Mouse (Mus musculus) neural tube, embryonic 15.5 days (tissue): ENCODE results near the gene Urod. TPM values are rescaled to one million over a fixed set of nuclear protein-coding genes. Genes with fewer than 3 reads are reported as not detected.

Experiments
- ATAC-seq: fragments of 200-750 bp; cut with Nextera tagmentation; 2 replicates; pipeline ENCODE4 v1.8.0; 2017; ENCODE audit warnings: mild to moderate bottlenecking, moderate TSS enrichment, moderate library complexity; ENCODE audit not compliant: low FRiP score
- H3K27ac ChIP-seq: fragments of 300-500 bp; sonication (generic); replicated peaks from 2 replicates; pipeline ENCODE4 v1.5.1; 2015; ENCODE audit warnings: mild to moderate bottlenecking, inconsistent platforms
- H3K27me3 ChIP-seq: fragments of 300-500 bp; sonication (generic); replicated peaks from 2 replicates; pipeline ENCODE4 v1.6.1; 2015; ENCODE audit warnings: inconsistent platforms
- H3K36me3 ChIP-seq: fragments of 300-500 bp; sonication (generic); 2 replicates; pipeline ENCODE4 v1.6.1; 2015; ENCODE audit warnings: inconsistent platforms
- H3K4me1 ChIP-seq: fragments of 300-500 bp; sonication (generic); 2 replicates; pipeline ENCODE4 v1.6.1; 2015; ENCODE audit warnings: inconsistent platforms
- H3K4me2 ChIP-seq: fragments of 300-500 bp; sonication (generic); 2 replicates; pipeline ENCODE4 v1.6.1; 2015; ENCODE audit warnings: inconsistent platforms, mild to moderate bottlenecking, moderate library complexity
- H3K4me3 ChIP-seq: fragments of 300-500 bp; sonication (generic); replicated peaks from 2 replicates; pipeline ENCODE4 v1.5.1; 2015; ENCODE audit warnings: mild to moderate bottlenecking, inconsistent platforms
- H3K9ac ChIP-seq: fragments of 300-500 bp; sonication (generic); replicated peaks from 2 replicates; pipeline ENCODE4 v1.6.1; 2015; ENCODE audit warnings: mild to moderate bottlenecking, inconsistent platforms
- H3K9me3 ChIP-seq: fragments of 300-500 bp; sonication (generic); replicated peaks from 2 replicates; pipeline ENCODE4 v1.6.1; 2016; ENCODE audit warnings: inconsistent platforms
- WGBS: fragments of 180-500 bp; shearing (Covaris S2); methylation state at CpG from one replicate; pipeline ENCODE4 v1.1.7; 2015; ENCODE audit warnings: mixed read lengths; 5-methylcytosine and 5-hydroxymethylcytosine counted together
- polyA plus RNA-seq: library from polyadenylated mRNA; unstranded; fragments of >200 nt; fragmentation: Nextera tagmentation; extraction: Ambion mirVana; gene quantifications from 2 replicates; pipeline ENCODE4 v1.2.1, GENCODE M21; 2015

The Urod gene
- polyA plus RNA-seq, 1 experiment from 2014 or later: 57.2 TPM

- no peak for ATAC-seq
Observed at GRCm38 (mm10) chr4:117013596-117013995, 19.4 kb upstream of the Urod start.

GRCm38 (mm10) chr4:117010231-117010630 is 16.0 kb upstream of the Urod start:
- 88% methylated on average over 5 of the region's 5 CpGs for whole genome bisulfite sequencing
- Histone ChIP-seq H3K4me2 (no peak overlapping the region), H3K9ac (no peak overlapping the region), H3K4me1 (no peaks in the 10 kb centered on the region), H3K9me3 (no peaks in the 10 kb centered on the region), H3K27ac (no peak overlapping the region), H3K4me3 (no peak overlapping the region), H3K27me3 (no peaks in the 10 kb centered on the region), H3K36me3 (no peaks in the 10 kb centered on the region)
- no peak for ATAC-seq

More at GRCm38 (mm10) chr4:117013596-117013995, 19.4 kb upstream of the Urod start:
- H3K4me3 ChIP-seq: no peak overlapping the region
- H3K4me1 ChIP-seq: no peaks in the 10 kb centered on the region
- H3K4me2 ChIP-seq: no peak overlapping the region
- H3K27me3 ChIP-seq: no peaks in the 10 kb centered on the region
- no peak overlapping the region for H3K9ac ChIP-seq
- H3K36me3 ChIP-seq: no peaks in the 10 kb centered on the region
- no peak overlapping the region for H3K27ac ChIP-seq
- 83% methylated on average over 6 of the region's 6 CpGs for WGBS
- H3K9me3 ChIP-seq: no peaks in the 10 kb centered on the region

GRCm38 (mm10) chr4:117007058-117007457 is 12.8 kb upstream of the Urod start:
- no peaks in the 10 kb centered on the region for H3K27me3 ChIP-seq
- no peak overlapping the region for H3K4me2 ChIP-seq
- no peak overlapping the region for H3K4me3 ChIP-seq
- no peak overlapping the region for H3K9ac ChIP-seq
- H3K36me3 ChIP-seq: peaks cover 26% of the 10 kb centered on the region
- no peaks in the 10 kb centered on the region for H3K9me3 ChIP-seq
- 59% methylated on average over 3 of the region's 3 CpGs for WGBS
- no peaks in the 10 kb centered on the region for H3K4me1 ChIP-seq
- no peak for ATAC-seq
- no peak overlapping the region for H3K27ac ChIP-seq

- Histone ChIP-seq H3K4me3 (no peak overlapping the region), H3K4me1 (no peaks in the 10 kb centered on the region), H3K27ac (no peak overlapping the region), H3K9ac (no peak overlapping the region), H3K36me3 (peaks cover 37% of the 10 kb centered on the region), H3K4me2 (no peak overlapping the region), H3K27me3 (no peaks in the 10 kb centered on the region), H3K9me3 (no peaks in the 10 kb centered on the region)
- ATAC-seq: no peak
- WGBS: 77% methylated on average over 7 of the region's 7 CpGs
Observed at GRCm38 (mm10) chr4:117005611-117006400, 11.6 kb upstream of the Urod start.

GRCm38 (mm10) chr4:117004649-117005048 is 10.4 kb upstream of the Urod start:
- Histone ChIP-seq H3K9me3 (no peaks in the 10 kb centered on the region), H3K27me3 (no peaks in the 10 kb centered on the region), H3K4me2 (no peak overlapping the region), H3K36me3 (peaks cover 49% of the 10 kb centered on the region), H3K9ac (no peak overlapping the region), H3K27ac (no peak overlapping the region), H3K4me1 (no peaks in the 10 kb centered on the region), H3K4me3 (no peak overlapping the region)
- 90% methylated on average over 4 of the region's 4 CpGs for WGBS
- no peak for ATAC-seq

- H3K9ac ChIP-seq: no peak overlapping the region
- H3K4me2 ChIP-seq: no peak overlapping the region
- peak; percentile 58; the same call in 1 of the 2 replicates for ATAC-seq
- no peak overlapping the region for H3K4me3 ChIP-seq
- H3K27ac ChIP-seq: no peak overlapping the region
- H3K9me3 ChIP-seq: no peaks in the 10 kb centered on the region
- 54% methylated on average over 38 of the region's 38 CpGs for WGBS
- no peaks in the 10 kb centered on the region for H3K27me3 ChIP-seq
- peaks cover 64% of the 10 kb centered on the region for H3K36me3 ChIP-seq
- no peaks in the 10 kb centered on the region for H3K4me1 ChIP-seq
Observed at GRCm38 (mm10) chr4:117002543-117003521, 8.6 kb upstream of the Urod start.

- Histone ChIP-seq H3K27me3 (no peaks in the 10 kb centered on the region), H3K4me1 (no peaks in the 10 kb centered on the region), H3K36me3 (peaks cover 68% of the 10 kb centered on the region), H3K4me3 (no peak overlapping the region), H3K27ac (no peak overlapping the region), H3K9me3 (no peaks in the 10 kb centered on the region), H3K4me2 (no peak overlapping the region), H3K9ac (no peak overlapping the region)
- 91% methylated on average over 16 of the region's 16 CpGs for WGBS
- ATAC-seq: no peak
Observed at GRCm38 (mm10) chr4:117001957-117002356, 7.7 kb upstream of the Urod start.

GRCm38 (mm10) chr4:116999513-117000154 is 5.4 kb upstream of the Urod start:
- Histone ChIP-seq H3K9ac (no peak overlapping the region), H3K27me3 (no peaks in the 10 kb centered on the region), H3K4me1 (peaks cover 17% of the 10 kb centered on the region), H3K4me3 (no peak overlapping the region), H3K27ac (no peak overlapping the region), H3K9me3 (no peaks in the 10 kb centered on the region), H3K36me3 (peaks cover 69% of the 10 kb centered on the region), H3K4me2 (no peak overlapping the region)
- ATAC-seq: no peak
- 93% methylated on average over 17 of the region's 17 CpGs for WGBS

- Histone ChIP-seq H3K9me3 (no peaks in the 10 kb centered on the region), H3K4me2 (peak overlapping the region; percentile 90), H3K36me3 (peaks cover 35% of the 10 kb centered on the region), H3K27me3 (no peaks in the 10 kb centered on the region), H3K4me1 (peaks cover 34% of the 10 kb centered on the region), H3K4me3 (peak overlapping the region; percentile 72), H3K27ac (peak overlapping the region; percentile 89), H3K9ac (peak overlapping the region; percentile 72)
- whole genome bisulfite sequencing: 0% methylated on average over 16 of the region's 16 CpGs
- peak; percentile 9; the same call in 1 of the 2 replicates for ATAC-seq
Observed at GRCm38 (mm10) chr4:116995798-116996135, 1.6 kb upstream of the Urod start.

GRCm38 (mm10) chr4:116995131-116995797 is 1.1 kb upstream of the Urod start, which contains the start of gene Hectd3:
Gene Hectd3 (plus strand): TSS chr4:116995317.
- Histone ChIP-seq H3K9ac (peak within 1 kb of the TSS; percentile 72), H3K4me1 (peaks cover 34% of the 10 kb centered on the region), H3K4me2 (peak within 1 kb of the TSS; percentile 90), H3K4me3 (peak within 1 kb of the TSS; percentile 72), H3K9me3 (no peaks in the 10 kb centered on the region), H3K27me3 (no peaks in the 10 kb centered on the region), H3K36me3 (peaks cover 33% of the 10 kb centered on the region), H3K27ac (peak within 1 kb of the TSS; percentile 89)
- ATAC-seq: peak; percentile 69
- under 1% methylated on average over 49 of the region's 58 CpGs for WGBS

- Histone ChIP-seq H3K27ac (no peak overlapping the region), H3K9ac (no peak overlapping the region), H3K27me3 (no peaks in the 10 kb centered on the region), H3K36me3 (peaks cover 38% of the 10 kb centered on the region), H3K4me3 (no peak overlapping the region), H3K4me2 (no peak overlapping the region), H3K4me1 (peaks cover 28% of the 10 kb centered on the region), H3K9me3 (no peaks in the 10 kb centered on the region)
- 20% methylated on average over 7 of the region's 7 CpGs for WGBS
- ATAC-seq: no peak
Observed at GRCm38 (mm10) chr4:116991366-116991765, 2.8 kb downstream of the Urod start.
